Mouse (Mus musculus) WW6 (cell line): ENCODE measurements around the gene Pitpnm2.
"Not testable (repeated sequence)": the region's sequence is repeated elsewhere in the genome, so short reads cannot be mapped to it uniquely, and the experiment has no call there.

Experiments used
- DNase-seq: peaks from one replicate; pipeline ENCODE4 v3.0.0-alpha.2; 2013; ENCODE audit warnings: low read depth, low spot score

The Pitpnm2 gene

GRCm38 (mm10) chr5:124221037-124221735 is 28.4 kb downstream of the Pitpnm2 start:
- DNase-seq = no peak

GRCm38 (mm10) chr5:124220551-124220950 is 29.0 kb downstream of the Pitpnm2 start:
- no peak for DNase-seq

DNA sequence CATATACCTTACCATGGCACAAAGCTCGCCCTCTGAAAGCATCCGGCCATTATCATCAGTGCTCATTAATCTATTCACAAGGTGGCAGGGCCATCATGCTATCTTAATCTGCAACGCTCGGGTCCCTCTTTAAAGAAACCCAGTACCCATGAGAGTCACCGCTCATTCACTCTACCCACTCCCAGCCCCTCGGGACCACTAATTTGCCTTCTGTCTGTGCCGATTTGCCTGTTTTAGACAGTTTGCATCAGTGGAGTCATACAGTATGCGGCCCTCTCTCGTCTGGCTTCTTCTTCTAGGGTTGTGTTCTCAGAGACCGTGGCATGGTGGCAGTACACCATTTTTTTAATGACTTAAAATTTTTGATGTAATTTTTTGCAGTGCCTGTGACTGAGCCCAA is 30.1 kb downstream of the Pitpnm2 start:
- no peak for DNase-seq

DNA sequence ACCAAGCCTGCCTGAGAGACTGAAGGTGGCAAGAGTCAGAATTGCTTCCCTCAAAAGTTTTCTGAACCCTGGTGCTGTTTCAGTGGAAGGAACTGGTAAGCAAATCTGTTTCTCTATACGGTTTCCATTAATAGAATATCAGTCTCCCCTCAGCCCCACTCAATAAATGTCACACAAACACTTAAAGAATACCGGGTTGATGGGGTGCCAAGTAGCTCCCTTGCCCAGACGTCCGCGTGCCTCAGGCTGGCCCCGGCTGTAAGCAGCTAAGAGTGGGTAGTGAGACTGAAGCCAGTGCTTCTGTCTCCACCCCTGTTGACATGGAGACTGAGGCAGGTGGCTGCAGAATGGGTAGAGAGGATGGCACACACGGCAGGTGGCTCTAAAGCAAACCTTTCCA is 30.6 kb downstream of the Pitpnm2 start:
- no peak for DNase-seq

DNA sequence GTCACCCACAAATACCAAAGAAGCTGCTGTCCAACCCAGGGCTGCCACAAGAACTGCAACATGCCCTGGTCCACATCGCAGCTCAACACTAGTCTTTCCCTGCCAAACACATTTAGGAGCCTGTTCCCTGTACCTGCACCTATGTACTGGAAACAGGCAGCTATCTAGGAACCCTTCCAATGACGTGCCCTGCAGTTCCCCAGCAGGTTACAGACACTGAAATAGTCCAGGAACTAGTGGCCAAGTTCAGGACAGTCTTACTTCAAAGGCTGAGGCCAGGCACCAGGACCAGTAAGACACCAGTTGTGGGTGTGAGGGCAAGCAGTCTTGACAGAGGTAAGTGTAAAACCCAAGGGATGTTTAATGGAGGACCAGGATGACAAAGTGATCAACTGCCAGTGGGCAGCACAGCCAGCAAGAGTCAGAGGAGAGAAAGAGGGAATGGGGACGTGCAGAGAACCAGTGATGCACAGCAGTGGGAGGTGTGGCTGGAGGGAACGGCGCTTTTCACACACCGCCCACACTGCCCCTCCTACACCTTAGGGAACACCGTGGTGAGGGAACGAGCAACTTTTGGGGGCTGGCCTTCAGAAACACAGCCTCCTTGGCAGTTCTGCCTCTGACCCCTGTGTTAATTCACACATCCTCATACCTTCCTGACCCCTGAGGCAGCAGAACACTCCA is 31.9 kb downstream of the Pitpnm2 start:
- DNase-seq = no peak

DNA sequence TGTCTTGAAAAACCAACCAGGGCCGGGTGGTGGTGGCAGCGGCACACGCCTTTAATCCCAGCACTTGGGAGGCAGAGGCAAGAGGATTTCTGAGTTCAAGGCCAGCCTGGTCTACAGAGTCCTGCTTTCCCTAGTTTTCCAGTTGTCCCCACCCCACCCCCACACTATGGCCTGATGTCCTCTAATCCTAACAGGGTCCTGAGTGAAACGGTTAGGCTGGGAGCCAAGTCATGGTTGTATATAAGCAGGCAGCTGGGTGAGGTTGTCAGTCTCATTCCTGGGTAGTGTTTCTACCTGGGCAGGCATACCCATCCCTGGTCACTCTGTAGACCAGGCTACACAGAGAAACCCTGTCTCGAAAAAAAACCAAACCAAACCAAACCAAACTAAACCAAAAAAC is 32.5 kb downstream of the Pitpnm2 start:
- not testable (repeated sequence) for DNase-seq

- no peak for DNase-seq
These were observed 33.2 kb downstream of the Pitpnm2 start for GRCm38 (mm10) chr5:124216403-124216802.

DNA sequence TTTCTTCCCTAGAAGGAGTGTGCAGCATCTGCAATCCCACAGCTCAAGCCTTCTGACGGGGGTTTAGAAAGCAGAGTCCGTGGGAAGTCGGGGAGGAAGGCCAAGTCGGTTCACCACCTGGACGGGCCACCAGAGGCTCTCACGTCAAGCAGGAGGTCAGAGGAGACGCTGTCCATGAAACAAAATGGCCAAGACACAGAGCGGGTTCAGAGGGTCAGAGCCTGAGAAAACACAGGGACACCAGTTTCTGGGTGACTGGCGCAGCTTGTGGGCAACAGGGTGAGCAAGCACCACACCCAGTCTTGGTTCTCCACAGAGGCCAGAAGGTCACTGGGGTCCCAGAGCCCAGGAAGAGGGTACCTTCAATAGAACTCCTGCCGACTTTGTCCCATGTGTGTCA is 33.9 kb downstream of the Pitpnm2 start:
- DNase-seq = no peak

DNA sequence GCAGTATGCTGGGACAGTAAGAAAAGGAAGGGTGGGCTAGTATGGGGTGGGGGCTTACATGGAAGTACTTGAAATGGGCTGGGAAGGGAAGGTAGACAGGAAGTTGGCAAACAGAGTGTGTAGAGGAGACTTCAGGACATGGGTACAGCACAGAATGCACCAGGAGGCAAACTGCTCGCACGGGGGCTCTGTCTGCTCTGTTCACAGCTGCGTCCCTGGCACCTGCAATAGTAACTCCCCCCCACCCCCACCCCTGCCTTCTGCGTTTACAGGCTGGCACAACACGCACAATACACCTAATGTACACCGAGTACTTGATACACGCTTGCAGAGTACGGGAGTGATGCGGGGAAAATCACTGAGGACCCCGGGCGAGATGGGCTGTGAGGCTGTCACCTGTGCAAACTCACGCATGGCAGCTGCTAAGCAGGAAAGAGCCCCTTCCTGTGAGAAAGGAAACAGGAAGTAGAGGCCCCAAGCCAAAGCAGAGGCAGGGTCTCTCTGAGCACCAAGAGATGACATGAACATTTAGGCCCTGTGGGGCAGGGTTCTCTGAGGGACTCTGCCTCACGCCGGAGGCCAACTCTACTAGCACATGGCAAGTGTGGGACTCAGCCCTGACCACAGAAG is 34.9 kb downstream of the Pitpnm2 start:
- DNase-seq = no peak

DNA sequence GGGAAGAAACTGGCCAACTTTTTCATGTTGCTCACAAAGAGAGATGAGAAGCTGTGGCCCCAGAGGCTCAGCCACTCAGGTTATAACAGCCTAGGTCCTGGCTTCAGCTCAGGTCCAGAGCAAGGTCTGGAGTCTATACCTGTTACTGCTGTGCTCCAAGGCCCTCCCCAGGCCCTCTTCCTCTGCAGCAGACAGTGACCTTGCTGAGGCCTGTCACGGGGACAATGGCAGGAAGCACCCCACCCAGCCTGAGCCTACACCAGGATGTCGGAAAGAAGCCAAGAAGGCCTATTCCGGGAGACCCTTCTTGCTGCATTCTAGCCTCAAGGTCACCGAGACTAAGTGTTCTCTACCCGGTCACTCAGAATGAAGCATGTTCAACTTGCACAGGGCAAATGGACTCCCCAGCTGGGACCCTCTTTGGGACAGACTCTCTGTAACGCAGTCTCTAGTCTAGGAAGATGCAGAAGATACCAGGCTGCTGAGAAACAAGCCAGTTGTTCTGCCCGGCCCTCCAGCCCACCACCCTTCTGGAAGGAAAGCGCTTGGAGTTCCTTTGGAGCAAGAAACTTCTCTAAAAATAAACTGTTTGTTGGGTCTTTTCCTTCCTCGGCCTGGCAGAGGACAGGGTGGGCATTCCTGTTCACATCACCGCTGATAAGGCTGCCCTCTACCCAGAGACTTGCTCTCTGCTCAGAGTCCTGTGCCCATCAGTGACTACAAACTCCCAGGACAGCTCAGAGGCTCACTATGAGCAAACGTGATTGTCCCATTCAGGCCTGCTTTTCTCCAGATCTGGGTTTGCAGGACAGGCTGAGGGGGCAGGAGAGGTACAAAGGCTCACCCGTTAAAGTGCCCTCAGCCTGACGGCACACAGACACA is 35.7 kb downstream of the Pitpnm2 start:
- DNase-seq = no peak

DNA sequence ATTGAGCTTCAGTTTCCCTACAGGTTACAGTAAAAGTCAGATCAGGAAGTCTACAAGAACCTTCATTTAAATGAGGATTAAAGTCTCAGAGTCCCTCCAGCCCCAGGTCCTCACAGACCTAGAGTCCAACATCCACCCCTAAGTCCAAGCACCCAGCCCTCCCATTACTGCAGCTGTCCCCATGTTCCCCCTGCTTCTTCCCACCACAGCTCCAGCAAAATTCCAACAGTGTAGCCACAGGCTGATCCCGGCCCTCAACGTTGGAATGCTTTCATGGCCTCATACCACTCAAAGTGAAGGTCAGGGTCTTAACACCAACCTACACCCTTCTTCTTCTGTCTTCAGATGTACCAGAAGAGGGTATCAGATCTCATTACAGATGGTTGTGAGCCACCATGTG is 37.9 kb downstream of the Pitpnm2 start:
- no peak for DNase-seq

DNA sequence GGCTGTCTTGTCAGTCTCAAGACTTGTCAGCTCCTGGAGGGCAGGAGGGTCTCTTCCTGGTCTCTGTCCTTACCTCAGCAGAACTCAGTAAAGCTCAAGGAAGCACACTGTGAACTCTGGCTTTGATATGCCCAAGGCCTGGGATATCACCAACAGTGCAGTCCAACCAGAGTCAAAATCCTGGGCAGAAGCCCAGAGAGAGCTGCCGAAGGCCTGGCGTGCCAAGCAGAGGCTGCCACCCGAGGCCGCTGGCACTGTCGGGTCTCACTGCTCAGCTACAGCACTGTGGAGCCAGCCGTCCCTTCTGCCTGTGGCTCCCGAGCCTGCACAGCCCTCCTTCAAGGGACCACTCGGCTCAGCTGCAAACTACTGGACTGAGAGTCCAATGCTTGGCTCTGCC is 38.3 kb downstream of the Pitpnm2 start:
- no peak for DNase-seq

DNA sequence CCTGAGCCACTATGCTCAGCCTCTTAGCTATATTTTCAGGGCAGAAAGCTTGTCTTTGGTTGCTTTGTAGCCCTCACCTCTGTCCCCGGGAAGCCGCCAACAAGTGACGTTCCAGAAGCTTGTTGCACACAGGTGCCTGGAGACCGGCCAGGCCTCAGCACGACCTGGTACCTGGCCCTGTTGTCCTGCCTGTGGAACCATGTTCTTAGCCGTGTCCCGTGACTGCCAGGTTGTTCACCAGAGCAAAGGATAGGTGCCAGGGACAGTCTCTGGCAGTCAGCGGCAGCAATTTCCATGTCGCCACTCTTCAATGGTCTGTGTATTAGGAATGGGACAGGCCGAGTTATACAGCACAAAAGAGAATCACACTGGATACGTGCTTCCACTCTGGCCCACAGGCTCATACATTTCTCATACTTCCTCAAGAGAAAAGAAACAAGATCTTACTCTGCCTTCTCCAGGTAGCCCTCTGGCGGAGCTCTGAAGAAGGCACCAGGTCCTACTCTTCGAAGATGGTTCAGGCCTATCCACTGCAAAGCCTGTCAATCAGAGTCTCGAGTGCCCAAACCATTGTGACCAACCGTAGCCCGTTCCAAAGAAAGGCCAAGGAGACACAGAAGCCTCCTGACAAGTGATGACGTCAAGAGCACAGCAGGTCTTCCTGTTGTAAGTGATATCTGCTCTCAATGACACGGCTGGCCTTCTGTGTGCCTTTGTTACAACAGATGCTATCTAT is 39.1 kb downstream of the Pitpnm2 start:
- DNase-seq = no peak

DNA sequence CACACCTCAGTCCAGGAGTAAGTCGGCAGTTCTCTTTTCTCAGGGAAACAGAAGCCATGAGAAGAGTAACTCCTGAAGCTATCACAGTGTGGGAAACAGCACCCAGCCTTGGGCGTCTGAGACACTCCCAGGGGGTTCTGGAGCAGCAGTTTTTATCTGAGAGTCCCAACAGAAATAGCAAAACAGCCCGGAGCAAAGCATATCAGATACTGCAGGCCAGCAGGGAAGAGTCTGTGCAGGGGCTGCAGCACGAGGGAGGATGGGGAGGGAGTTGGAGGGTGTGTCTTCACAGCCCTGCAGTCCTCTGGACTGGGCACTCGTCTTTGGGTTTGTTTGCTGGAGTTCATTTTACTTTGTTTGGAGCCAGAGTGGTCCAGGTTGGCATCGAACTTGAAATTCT is 39.7 kb downstream of the Pitpnm2 start:
- DNase-seq = no peak

DNA sequence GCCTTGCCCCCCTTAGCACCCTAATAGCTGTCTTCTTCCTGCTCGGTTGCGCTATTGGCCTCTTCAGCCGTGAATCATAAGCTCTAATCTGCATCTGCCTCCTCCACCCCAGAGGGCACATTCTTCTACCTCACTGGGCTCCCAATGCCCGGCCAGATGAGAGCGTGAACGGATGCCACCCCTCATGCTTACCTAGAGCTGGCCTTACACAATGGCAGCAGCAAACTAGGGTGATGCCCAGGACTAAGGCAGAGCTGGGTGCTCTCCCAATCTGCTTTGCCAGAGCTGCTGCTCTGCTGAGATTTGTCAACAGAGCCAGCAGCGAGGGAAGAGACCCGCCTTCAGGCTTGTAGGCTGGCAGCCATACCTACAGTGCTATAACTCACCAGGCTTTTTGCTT is 41.5 kb downstream of the Pitpnm2 start:
- DNase-seq = no peak

- no peak for DNase-seq
These were observed 43.0 kb downstream of the Pitpnm2 start for GRCm38 (mm10) chr5:124206481-124207038.

DNA sequence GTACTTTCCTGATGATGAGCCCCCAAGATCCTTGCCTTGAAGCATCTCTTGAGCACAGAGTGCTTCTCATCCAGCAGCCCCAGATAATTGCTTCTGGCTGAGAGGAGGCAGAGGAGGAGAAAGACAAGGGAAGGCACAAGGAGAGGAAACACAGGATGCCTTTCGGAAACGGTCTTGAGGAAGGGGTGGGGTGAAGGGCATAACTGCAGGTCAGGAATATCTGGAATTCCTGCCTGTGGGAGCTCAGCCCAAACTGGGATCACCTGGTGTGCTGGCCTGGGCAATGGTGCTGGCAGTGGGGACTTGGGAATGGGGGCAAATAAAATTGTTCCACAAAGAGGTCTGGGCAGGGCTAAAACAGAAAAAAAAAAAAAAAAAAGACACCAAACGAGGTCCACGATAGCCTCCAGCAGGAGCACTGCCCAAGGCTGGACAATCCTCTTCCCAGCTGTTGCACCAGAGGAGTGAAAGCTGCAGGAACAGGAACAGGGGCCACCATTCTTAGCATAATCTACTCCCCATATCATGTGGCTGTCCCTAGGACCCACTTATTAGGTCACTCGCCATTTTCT is 43.7 kb downstream of the Pitpnm2 start:
- no peak for DNase-seq

GRCm38 (mm10) chr5:124205211-124205610 is 44.3 kb downstream of the Pitpnm2 start:
- DNase-seq = no peak

DNA sequence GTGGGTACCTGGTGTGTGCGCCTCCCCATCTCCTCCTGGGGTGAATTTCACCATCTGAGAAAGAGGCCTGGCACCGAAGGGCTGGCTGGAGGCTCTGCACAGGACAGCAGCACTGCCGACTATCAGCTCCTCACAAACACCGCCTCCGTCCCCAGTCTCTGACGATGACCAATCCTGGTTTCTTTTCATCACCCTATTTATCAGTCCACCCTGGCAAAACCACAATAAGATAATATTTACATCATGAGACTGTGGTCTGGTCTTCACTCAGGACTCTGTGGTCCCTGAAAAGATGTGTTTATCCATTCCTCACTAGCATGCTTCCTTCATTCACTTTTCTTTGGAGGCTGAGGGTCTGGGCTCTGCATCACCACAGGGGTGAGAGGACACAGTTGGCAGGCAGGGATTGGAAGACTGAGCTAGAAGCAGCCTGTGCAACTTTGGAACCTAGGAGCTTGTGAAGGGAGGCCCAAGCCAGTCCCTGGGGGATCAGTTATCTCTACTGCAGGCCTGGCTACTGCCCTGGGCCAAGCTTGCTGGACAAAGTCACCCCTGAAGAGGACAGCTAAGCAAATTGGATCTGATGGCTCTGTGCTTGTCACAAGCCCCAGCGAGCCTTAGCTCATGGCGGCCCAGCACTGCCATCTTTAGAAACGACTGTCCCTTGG is 45.3 kb downstream of the Pitpnm2 start:
- DNase-seq = no peak

GRCm38 (mm10) chr5:124203251-124203650 is 46.3 kb downstream of the Pitpnm2 start:
- DNase-seq = no peak
